Mouse (Mus musculus) erythroblast, embryonic 14.5 days (primary cell): ENCODE measurements around the gene Gng7. TPM values are rescaled to one million over a fixed set of nuclear protein-coding genes. Genes with fewer than 3 reads are reported as not detected.

Experiments
- H3K27me3 ChIP-seq: 2 replicates; pipeline ENCODE4 v1.6.1; 2012; ENCODE audit warnings: inconsistent platforms; ENCODE audit not compliant: control insufficient read depth
- H3K36me3 ChIP-seq: 2 replicates; pipeline ENCODE4 v1.6.1; 2012; ENCODE audit warnings: mild to moderate bottlenecking, inconsistent platforms; ENCODE audit not compliant: control insufficient read depth
- H3K4me1 ChIP-seq: 2 replicates; pipeline ENCODE4 v1.6.1; 2012; ENCODE audit warnings: inconsistent platforms; ENCODE audit not compliant: control insufficient read depth
- H3K4me3 ChIP-seq: replicated peaks from 2 replicates; pipeline ENCODE3; 2012; ENCODE audit warnings: moderate library complexity, mild to moderate bottlenecking, inconsistent platforms
- H3K9me3 ChIP-seq: 2 replicates; pipeline ENCODE4 v1.6.1; 2012; ENCODE audit warnings: low read length, inconsistent platforms, mixed read lengths; ENCODE audit not compliant: control insufficient read depth
- GATA1 ChIP-seq: IDR thresholded peaks from 2 replicates; pipeline ENCODE4 v1.6.1; 2012; ENCODE audit warnings: low read length, inconsistent platforms, mixed read lengths
- TAL1 ChIP-seq: IDR thresholded peaks from 3 replicates; pipeline ENCODE4 v1.6.1; 2012; ENCODE audit warnings: low read length, inconsistent platforms, mixed read lengths
- polyA plus RNA-seq: library from polyadenylated mRNA; stranded (reverse); fragments of >175 nt; gene quantifications from 2 replicates; pipeline ENCODE4 v1.2.3, GENCODE M21; 2012

Gng7 gene
- polyA plus RNA-seq, 1 experiment, result not detected

DNA sequence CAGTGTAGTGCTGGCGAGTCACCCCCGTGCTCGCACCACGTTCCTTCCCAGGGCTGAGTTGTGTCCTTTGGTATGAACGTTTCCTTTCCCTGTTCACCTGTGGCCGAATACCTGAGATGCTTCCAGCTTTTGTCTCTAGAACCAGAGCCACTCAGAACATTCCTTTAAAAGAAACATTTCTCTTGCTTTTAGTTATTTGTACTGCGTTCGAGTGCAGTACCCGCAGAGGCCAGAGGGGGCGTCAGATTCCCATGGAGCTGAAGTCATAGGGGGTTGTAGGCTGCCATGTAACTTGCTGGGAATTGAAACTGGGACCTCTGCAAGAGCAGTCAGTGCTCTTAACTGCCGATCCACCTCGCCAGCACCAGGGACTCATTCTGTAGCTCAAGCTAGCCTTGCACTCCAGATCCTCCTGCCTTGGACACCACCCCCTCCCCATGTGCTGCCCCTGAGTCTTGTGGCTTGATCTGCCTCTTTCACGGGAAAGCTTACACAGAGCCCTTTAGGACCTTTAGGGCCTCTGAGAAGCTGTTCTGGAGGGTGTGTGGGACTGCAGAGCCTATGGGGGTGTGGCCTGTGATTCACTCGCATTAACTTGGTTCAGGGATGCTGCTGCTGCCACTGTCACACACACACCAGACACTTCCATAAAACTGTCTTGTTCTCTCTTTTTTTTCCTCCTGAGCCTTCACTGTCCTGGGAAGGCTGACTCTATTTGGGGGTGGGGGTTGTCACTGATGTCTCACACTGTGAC is 67.9 kb downstream of the Gng7 start:
- no peak overlapping the region for H3K4me3 ChIP-seq
- TF ChIP-seq GATA1, result no peak
- TF ChIP-seq TAL1, result no peak
- H3K27me3 ChIP-seq, result peaks cover 4% of the 10 kb centered on the region
- H3K9me3 ChIP-seq, result no peaks in the 10 kb centered on the region
- H3K36me3 ChIP-seq, result no peaks in the 10 kb centered on the region
- H3K4me1 ChIP-seq, result peaks cover 20% of the 10 kb centered on the region

DNA sequence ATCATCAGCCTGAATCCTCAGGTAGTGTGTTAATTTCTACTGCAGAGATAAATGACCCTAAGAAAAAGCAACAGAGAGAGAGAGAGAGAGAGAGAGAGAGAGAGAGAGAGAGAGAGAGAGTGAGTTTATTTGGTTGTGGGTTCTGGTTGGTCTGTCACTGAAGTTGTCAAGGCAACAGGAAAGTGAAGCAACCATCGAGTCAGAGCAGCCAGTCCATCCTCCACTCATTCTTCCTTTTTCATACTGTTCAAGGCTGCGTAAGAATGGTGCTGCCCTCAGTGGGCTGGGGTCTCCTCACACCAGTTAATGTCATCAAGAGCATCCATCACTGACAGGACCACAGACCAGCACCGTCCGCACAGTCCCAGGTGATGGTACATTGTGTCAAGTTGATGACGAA is 70.5 kb downstream of the Gng7 start:
- TF ChIP-seq GATA1, result no peak
- TF ChIP-seq TAL1, result no peak
- Histone ChIP-seq H3K4me1 (peaks cover 24% of the 10 kb centered on the region), H3K4me3 (no peak overlapping the region), H3K36me3 (no peaks in the 10 kb centered on the region), H3K27me3 (peaks cover 25% of the 10 kb centered on the region), H3K9me3 (no peaks in the 10 kb centered on the region)

DNA sequence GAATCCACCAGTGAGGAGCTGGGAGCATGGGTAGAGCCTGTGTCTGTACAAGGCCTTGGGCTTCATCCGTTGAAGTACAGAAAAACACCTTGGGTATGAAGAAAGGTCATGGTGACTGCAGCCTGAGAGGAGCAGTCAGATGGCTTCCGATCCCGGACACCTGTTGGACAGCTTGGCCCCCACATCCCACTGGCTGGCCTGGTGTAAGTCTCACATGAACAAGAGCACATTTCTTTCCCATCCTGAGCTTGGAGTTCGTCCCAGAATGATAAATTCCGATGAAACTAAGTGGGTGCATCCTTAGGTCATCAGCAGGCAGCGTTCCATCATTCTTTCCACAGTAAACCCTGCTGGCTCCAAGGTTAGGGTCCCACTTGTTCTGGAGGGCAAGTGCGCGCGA is 71.0 kb downstream of the Gng7 start:
- Histone ChIP-seq H3K27me3 (peaks cover 31% of the 10 kb centered on the region), H3K9me3 (no peaks in the 10 kb centered on the region), H3K4me1 (peaks cover 23% of the 10 kb centered on the region), H3K36me3 (no peaks in the 10 kb centered on the region), H3K4me3 (no peak overlapping the region)
- TF ChIP-seq GATA1, result no peak
- TF ChIP-seq TAL1, result no peak

- H3K9me3 ChIP-seq, result no peaks in the 10 kb centered on the region
- TF ChIP-seq GATA1, result no peak
- TF ChIP-seq TAL1, result no peak
- H3K36me3 ChIP-seq, result no peaks in the 10 kb centered on the region
- peaks cover 38% of the 10 kb centered on the region for H3K27me3 ChIP-seq
- H3K4me1 ChIP-seq, result peaks cover 20% of the 10 kb centered on the region
- no peak overlapping the region for H3K4me3 ChIP-seq
Measured at GRCm38 (mm10) chr10:80942919-80943318, 71.8 kb downstream of the Gng7 start.

DNA sequence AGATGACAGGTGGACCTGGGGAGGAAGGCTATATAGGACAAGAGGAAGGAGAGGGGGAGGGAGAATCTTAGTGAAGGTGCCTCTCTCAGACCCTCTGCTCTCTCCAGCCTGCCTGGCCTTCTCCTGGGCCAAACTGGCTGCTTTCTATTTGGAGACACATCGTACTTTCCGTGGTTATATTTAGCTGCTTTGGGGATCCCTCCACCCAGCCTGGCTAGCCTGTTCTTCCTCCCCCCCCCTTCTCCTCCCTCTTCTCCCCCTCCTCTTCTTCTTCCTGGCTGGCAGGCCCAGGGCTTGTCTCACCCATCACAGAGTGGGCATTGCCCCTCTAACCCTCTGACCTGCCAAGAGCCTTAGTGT is 73.8 kb downstream of the Gng7 start:
- no peaks in the 10 kb centered on the region for H3K36me3 ChIP-seq
- TF ChIP-seq GATA1, result no peak
- no peak for TF ChIP-seq TAL1
- no peak overlapping the region for H3K4me3 ChIP-seq
- H3K27me3 ChIP-seq, result peaks cover 58% of the 10 kb centered on the region
- H3K4me1 ChIP-seq, result peaks cover 24% of the 10 kb centered on the region
- no peaks in the 10 kb centered on the region for H3K9me3 ChIP-seq

- H3K4me1 ChIP-seq, result peaks cover 24% of the 10 kb centered on the region
- H3K36me3 ChIP-seq, result no peaks in the 10 kb centered on the region
- TF ChIP-seq TAL1 (no peak), GATA1 (no peak)
- H3K4me3 ChIP-seq, result no peak overlapping the region
- peaks cover 63% of the 10 kb centered on the region for H3K27me3 ChIP-seq
- H3K9me3 ChIP-seq, result no peaks in the 10 kb centered on the region
Measured at GRCm38 (mm10) chr10:80940320-80940987, 74.3 kb downstream of the Gng7 start.

- peaks cover 24% of the 10 kb centered on the region for H3K4me1 ChIP-seq
- no peak for TF ChIP-seq GATA1
- no peak for TF ChIP-seq TAL1
Measured at GRCm38 (mm10) chr10:80939671-80940070, 75.1 kb downstream of the Gng7 start.

GRCm38 (mm10) chr10:80938831-80939550 is 75.8 kb downstream of the Gng7 start:
- H3K27me3 ChIP-seq, result peaks cover 78% of the 10 kb centered on the region
- H3K4me3 ChIP-seq, result no peak overlapping the region
- no peaks in the 10 kb centered on the region for H3K36me3 ChIP-seq
- no peak for TF ChIP-seq GATA1
- no peak for TF ChIP-seq TAL1
- H3K9me3 ChIP-seq, result no peaks in the 10 kb centered on the region
- H3K4me1 ChIP-seq, result peaks cover 24% of the 10 kb centered on the region

More at GRCm38 (mm10) chr10:80939671-80940070, 75.1 kb downstream of the Gng7 start:
- H3K9me3 ChIP-seq, result no peaks in the 10 kb centered on the region
- peak overlapping the region; percentile 47 for H3K4me3 ChIP-seq
- peaks cover 71% of the 10 kb centered on the region for H3K27me3 ChIP-seq
- H3K36me3 ChIP-seq, result no peaks in the 10 kb centered on the region

- Histone ChIP-seq H3K9me3 (no peaks in the 10 kb centered on the region), H3K4me3 (no peak overlapping the region), H3K4me1 (peaks cover 32% of the 10 kb centered on the region), H3K36me3 (no peaks in the 10 kb centered on the region), H3K27me3 (peaks cover 88% of the 10 kb centered on the region)
- no peak for TF ChIP-seq TAL1
- TF ChIP-seq GATA1, result no peak
Measured at GRCm38 (mm10) chr10:80937646-80938045, 77.1 kb downstream of the Gng7 start.
